Mouse (Mus musculus) ovary, postnatal 36 days (tissue): Measurements from ENCODE around the gene Vars.
A peak's percentile ranks its signal among the peaks of the same experiment; 100 is the strongest.
"Not testable (repeated sequence)": the region's sequence is repeated elsewhere in the genome, so short reads cannot be mapped to it uniquely, and the experiment has no call there.

Experiments
- DNase-seq: peaks from one replicate; pipeline ENCODE4 v3.0.0; 2022; ENCODE audit warnings: low spot score, mixed read lengths

The Vars gene

DNA sequence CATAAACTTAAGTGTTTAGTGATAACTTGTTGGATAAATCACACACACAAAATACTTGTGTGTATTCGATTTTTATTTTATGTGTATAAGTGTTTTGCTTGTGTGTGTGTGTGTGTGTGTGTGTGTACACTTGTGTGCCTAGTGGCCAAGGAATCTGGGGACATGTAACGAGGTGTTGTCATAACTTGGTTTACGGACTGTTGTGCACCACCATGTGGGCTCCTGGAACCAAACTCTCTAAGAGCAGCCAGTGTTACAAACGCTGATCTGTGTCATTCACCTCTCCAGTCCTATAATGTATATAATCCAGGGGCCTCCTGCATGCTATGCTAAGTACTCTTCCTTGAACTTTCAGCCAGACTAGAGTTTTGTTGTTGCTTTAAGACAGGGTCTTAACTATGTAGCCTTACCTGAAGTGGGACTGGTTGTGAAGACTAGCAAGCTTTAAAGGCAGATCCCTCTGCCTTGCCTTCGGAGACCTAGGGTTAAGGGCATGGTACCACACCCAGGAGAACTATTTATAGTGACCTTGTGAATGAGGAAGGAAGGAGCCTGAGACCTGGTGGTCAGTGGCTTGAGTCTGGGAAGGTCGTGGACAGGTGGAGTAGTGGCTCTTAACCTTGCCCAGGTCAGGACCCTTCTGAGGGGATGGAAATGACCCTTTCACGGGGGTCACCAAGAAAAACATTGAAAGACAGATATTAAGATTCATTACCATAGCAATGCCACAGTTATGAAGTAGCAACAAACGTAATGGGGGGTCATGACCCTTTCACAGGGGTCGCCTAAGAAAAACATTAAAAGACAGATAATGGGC, 2.4 kb downstream of the Vars start:
- DNase-seq = no peak

DNA sequence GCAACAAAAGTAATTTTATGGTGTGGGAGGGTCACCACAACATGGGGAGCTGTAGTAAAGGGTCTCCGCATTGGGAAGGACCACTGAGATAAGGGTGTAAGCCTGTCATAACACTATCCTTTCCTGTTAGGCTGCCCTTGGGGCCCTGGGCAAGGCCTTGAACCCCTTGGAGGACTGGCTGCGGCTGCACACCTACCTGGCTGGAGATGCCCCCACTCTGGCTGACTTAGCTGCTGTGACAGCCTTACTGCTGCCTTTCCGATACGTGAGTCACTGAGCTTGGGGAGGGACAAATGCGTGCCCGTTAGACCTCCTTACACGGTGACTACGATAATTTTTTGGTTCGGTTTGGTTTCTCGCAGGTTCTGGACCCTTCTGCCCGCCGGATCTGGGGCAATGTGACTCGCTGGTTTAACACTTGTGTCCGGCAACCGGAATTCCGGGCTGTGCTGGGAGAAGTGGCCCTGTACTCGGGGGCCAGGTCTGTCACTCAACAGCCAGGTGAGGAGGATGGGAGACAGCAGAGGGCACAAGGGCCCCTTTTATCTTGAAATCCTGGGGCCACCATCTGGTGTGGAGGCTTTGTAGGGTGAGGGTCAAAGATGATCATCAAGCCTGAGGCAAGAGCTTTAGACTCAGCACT, 3.4 kb downstream of the Vars start:
- no peak for DNase-seq

GRCm38 (mm10) chr17:35005158-35005557, 4.4 kb downstream of the Vars start:
- no peak for DNase-seq

GRCm38 (mm10) chr17:35005902-35006301, 5.1 kb downstream of the Vars start:
- DNase-seq = not testable (repeated sequence)

DNA sequence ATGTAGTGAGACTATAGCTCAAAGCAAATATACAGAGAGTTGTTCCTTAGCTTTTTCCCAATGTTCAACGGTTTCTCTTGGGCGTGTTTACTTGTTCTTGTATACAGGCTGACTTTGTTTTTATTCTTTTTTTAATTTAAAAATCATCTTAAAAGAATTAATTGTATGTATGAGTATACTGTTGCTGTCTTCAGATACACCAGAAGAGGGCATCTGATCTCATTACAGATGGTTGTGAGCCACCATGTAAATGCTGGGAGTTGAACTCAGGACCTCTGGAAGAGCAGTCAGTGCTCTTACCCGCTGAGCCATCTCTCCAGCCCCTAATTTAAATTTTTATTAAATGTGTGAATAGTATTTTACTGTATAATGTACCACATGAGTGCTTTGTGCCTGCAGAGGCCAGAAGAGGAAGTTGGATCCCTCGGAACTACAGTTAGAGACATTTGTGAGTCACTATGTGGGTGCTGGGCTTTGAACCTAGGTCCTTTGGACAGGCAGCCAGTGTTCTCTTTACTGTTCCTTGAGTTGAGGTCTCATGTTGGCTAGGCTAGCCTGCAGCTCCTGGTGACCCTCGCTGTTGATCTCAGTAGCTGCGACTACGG, 6.7 kb downstream of the Vars start:
- no peak for DNase-seq

DNA sequence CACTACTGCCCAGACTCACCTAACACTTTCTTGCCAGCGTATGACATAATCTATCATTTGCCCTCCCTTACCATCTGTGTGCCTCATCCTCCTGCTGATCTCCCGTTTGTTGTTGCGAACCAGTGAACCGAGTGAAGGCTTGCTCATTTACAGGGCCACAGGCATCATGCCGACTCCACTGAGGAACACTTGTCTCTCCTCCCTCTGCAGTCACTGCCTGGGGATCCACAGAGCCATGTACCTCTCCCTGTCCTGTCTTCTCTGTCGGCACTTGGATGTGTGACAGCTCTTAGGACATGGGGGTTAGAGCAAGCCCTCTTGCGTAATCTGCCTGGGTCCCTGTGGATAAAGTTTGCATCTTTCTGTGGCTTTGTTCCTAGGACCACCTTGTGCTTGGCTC, 8.8 kb downstream of the Vars start:
- no peak for DNase-seq

GRCm38 (mm10) chr17:35011440-35011839, 10.7 kb downstream of the Vars start:
- no peak for DNase-seq

- DNase-seq = no peak
Observed at GRCm38 (mm10) chr17:35012430-35012829, 11.6 kb downstream of the Vars start.

DNA sequence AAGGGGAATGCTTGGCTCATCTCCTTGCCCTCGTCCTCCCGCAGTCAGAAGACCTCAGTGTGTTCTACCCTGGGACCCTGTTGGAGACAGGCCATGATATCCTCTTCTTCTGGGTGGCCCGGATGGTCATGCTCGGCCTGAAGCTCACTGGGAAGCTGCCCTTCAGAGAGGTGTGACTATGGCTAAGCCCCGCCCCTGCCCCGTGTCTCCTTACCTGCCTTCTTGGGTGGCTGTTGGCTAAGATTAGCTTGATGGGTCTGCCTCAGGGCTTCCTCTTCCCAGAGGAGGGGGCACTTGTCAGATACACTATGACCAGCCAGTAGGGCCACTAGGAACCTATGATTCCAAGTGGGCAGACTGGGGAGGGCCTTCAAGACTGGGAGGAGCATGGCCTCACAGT, 12.4 kb downstream of the Vars start:
- DNase-seq = no peak

- DNase-seq = no peak
Observed at GRCm38 (mm10) chr17:35015296-35015695, 14.5 kb downstream of the Vars start.

DNA sequence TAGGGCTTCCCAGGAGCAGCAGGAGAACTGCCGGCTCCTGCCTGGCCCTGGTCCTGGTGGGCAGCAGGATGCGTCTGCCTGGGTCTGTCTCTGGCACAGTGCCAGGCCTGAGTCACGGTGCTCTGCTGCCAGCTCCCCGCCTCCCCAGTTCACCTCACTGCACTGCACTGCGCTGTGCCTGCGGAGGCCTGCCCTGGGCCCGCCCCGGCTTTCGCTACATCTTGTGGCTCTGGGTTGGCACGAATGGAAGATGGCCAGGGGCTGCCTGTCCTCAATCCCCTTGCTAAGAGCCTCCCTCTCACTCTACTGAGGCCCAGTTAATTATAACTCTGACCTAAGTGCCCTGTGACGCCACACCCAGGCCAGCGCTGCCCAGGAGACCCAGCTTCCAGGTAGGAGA, 15.6 kb downstream of the Vars start, which contains the start of gene Vwa7:
Gene Vwa7 (plus strand): TSS at position 204 of the 400 bp plus-strand sequence.
- DNase-seq = no peak

DNA sequence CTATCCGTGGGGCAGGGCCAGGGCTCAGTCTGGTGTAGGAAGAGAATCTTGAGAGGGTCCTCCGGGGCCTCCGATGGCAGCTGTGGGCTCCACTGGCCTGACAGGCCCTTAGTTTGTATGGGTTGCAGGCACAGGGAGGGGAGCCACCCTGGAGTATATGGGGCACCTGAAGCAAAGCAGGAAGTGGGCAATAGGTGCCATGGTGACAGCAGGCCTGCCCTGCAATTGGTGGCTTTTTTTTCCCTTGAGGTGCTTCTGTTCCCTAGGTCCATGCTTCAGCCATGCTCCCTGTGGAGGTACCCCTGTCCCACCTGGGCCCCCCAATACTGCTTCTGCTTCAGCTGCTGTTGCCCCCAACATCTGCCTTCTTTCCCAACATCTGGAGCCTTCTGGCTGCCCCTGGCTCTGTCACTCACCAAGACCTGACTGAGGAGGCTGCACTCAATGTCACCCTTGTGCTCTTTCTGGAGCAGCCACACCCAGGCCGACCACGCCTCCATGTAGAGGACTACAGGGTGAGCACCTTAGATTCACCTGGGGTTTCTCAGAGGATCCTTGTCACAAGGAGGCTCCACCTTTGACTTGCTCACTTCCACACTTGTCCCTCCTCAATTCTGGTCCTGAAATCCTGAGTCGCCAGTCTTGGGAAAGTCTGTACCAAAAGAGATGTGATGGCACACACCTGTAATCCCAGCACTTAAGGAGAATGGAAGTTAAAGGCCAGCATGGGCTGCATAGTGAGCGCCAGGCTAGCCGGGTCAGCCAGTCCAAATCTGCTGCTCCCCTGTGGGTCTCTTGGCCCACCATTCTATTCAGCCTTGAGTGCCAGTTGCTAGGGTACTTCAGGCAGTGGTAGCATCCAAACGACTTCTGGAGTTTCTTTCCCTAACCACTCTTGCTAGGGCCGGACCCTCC, 16.3 kb downstream of the Vars start:
- no peak for DNase-seq

DNA sequence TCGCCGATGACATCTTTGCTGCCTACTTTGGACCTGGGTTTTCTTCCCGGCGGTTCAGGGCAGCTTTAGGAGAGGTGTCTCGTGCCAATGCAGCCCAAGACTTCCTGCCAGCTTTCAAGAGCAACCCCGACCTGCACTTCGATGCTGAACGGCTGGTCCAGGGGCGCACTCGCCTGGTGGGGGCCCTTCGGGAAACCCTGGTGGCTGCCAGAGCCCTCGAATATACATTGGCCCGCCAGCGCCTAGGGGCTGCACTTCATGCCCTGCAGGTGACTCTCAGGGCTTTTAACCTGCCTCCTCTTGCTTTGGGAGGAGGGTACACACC, 16.9 kb downstream of the Vars start:
- no peak for DNase-seq

DNA sequence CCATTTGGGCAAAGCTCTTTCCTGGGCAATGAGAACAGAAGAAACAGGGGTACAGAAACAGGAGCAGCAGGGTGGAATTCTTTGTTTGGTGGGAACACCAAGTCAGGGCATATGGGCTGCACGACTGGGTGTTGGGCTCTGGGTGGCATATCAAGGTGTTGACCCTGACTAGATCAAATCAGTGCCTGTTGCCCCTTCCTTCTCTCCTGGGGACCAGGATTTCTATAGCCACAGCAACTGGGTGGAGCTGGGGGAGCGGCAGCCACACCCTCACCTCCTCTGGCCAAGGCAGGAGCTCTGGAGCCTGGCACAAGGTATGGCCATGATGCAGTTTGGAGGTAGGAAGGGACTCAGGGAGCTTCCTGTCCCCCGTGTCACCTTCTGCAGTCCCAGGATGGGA, 17.4 kb downstream of the Vars start:
- no peak for DNase-seq

- no peak for DNase-seq
Observed at GRCm38 (mm10) chr17:35019894-35020293, 19.1 kb downstream of the Vars start.

DNA sequence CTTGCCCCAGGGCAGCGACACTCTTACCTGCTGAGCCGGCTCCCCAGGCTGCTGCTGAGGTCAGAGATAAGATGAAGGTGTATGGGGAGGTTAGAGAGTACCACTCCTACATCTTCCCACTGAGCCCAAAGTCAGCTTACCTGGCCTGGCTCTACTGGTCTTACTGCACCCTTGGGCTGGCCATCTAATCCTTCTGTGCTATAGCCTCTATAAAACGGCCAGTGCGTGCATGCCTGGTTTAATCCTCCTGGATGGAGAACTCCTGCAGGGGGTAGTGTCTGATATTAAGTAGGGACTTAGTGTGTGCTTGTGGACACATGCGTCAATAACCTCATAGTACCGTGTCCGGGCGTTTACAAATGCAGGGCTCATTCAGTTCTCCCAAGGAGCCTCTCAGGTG, 19.8 kb downstream of the Vars start:
- DNase-seq = no peak

GRCm38 (mm10) chr17:35021163-35021808, 20.5 kb downstream of the Vars start:
- peak; percentile 87 for DNase-seq

- no peak for DNase-seq
Observed at GRCm38 (mm10) chr17:35021842-35022477, 21.2 kb downstream of the Vars start.

DNA sequence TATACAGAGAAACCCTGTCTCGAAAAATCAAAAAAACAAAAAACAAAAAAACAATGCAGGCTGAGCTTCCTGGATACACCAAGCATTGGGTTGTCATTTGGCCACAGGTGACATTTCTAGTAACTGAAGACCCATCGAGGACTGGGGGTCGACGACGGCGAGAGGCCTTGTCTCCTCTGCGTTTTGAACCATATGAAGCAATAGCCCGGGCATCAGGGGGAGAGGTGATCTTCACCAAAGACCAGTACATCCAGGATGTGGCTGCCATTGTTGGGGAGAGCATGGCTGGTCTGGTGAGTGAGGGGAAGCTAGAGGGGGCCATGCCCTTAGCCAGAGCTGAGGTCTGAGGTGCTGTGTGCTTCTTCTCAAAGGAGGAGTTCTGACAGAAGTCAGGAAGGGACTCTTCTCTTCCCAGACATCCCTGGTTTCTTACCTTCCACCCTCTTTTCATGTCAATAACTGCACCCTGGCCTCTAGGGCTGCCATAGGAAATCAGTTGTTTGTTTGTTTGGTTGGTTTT, 21.8 kb downstream of the Vars start:
- no peak for DNase-seq

DNA sequence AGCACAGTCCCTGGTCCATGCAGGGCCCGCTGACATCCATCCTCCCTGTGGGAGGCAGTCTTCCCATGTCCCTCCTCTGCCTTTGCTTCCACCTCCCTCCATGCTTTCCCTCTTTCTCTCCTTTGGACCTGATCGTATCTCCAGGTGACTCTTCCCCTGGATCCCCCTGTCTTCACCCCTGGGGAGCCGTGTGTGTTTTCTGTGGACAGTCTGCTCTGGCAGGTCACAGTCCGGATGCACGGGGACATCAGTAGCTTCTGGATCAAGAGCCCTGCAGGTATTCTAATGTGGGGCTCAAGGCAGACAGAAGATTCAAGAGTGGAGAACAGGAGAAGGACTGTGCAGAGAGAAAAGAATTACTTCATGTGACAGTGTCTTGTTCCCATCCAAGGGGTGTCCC, 22.4 kb downstream of the Vars start:
- DNase-seq = no peak

DNA sequence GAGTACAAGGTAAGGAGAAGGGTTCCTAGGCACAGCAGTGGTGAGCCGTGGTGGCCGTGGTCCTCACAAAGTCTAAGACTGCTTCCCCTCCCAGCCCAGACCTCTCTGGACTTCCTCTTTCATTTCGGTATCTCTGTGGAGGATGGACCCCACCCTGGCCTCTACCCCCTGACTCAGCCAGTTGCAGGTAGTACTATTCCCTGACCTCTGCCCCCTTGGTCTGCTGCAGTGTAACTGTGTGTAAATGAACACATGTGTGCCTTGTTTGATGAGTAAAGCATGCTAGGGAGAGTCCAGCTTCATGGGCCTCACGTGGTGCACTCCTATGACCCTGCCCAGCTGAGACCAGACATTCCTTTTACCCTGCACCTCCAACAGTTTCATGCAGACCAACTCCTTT, 23.0 kb downstream of the Vars start:
- DNase-seq = no peak
